Mouse (Mus musculus) right cerebral cortex, adult 2 months (tissue): Measurements from ENCODE around the gene Pfdn6.
A peak's percentile ranks its signal among the peaks of the same experiment; 100 is the strongest.
"Not testable (repeated sequence)": the region's sequence is repeated elsewhere in the genome, so short reads cannot be mapped to it uniquely, and the experiment has no call there.

ENCODE experiments used
- DNase-seq, 2 experiments: peaks; one replicate each; pipeline ENCODE4 v3.0.0; 2021 to 2022; ENCODE audit warnings: low spot score in 2 of 2

Gene Pfdn6

GRCm38 (mm10) chr17:33955555-33956214 lies 15.5 kb upstream of the Pfdn6 start, which contains the start of the genes Vps52 and Rps18:
TSS of gene Vps52 (plus strand) at chr17:33955812.
TSS of gene Rps18 (minus strand) at chr17:33956001.
- DNase-seq, result peak; percentile 95 to 98

GRCm38 (mm10) chr17:33954646-33955554 lies 14.8 kb upstream of the Pfdn6 start:
- DNase-seq, result no peak

GRCm38 (mm10) chr17:33953961-33954565 lies 13.9 kb upstream of the Pfdn6 start:
- no peak for DNase-seq

DNA sequence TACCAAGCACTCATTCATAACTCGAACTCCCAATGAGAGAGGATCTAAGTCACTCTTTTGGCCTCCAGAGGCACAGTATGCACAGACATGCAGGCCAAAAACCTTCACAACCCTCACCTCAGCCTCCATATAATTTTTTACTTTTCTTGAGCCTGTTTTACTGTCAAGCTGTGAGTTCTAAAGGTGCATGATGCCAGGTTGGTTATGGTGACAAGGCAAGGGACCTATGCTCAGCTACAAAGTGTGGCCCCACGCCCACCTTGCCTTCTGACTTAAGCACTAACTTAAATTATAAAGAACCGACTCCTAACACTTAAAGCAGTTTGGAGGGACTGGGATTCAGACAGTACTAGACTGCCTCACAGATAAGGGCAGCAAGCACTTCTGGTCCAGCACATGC lies 13.2 kb upstream of the Pfdn6 start:
- no peak for DNase-seq

DNA sequence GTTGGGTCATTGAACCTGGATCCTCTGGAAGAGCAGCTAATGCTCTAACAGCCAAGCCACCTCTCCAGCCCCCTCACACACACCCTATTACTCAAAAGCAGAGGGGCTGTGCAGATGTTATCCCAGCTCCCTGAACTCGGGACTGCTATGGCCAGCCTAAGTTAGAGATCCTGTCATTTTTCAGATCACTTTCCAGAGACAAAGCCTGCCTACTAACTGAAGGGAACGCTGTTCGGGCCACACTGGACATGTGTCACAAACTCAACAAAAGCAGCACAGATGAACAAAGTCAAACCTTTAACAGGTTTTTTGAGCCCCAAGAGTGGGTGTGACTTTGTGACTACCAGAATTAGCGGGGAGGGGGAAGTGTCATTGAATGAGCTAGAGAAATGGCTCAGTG lies 12.7 kb upstream of the Pfdn6 start:
- DNase-seq, result no peak

DNA sequence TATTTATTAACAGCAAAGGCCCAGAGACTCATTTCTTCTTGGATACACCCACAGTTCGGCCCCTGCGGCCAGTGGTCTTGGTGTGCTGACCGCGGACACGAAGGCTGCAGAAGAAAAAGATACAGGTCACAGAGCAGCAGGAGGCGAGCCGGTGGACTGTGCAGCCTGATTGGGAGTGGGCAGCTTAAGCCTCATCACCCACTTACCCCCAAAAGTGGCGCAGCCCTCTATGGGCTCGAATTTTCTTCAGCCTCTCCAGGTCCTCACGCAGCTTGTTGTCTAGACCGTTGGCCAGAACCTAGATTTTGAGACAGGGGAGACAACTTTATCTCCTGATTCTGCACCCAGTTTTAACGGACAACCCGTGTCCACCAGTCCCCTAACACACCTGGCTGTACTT lies 11.9 kb upstream of the Pfdn6 start:
- not testable (repeated sequence) for DNase-seq

GRCm38 (mm10) chr17:33951021-33951946 lies 11.1 kb upstream of the Pfdn6 start, which contains the start of gene B3galt4:
TSS of gene B3galt4 (minus strand) at chr17:33951488.
- DNase-seq, result peak; percentile 76 to 80

DNA sequence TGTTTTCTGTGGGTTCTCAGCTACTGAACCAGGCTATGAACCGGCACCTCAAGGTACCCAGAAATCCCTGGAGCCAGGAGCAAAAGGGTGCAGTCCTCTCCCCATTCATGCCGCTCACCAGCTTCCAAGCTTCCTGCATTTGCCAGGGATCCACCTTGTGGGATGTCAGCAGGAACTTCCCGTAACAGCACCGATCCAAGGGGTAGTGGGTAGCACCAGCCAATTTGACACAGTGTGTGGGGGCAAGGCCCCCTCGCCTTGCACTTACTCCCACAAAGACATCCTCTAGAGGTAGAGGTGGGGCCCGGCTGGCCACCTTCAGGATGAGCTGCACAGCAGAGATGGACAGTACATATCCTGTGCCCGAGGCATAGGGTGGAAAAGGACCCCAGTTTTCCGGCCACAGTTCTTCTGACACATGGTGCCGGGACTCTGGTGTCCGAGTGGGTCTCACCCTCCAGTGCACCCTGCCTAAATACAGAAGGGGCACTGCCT lies 10.0 kb upstream of the Pfdn6 start:
- DNase-seq, result no peak

- no peak for DNase-seq
Observed at GRCm38 (mm10) chr17:33948905-33949537, 8.9 kb upstream of the Pfdn6 start.

DNA sequence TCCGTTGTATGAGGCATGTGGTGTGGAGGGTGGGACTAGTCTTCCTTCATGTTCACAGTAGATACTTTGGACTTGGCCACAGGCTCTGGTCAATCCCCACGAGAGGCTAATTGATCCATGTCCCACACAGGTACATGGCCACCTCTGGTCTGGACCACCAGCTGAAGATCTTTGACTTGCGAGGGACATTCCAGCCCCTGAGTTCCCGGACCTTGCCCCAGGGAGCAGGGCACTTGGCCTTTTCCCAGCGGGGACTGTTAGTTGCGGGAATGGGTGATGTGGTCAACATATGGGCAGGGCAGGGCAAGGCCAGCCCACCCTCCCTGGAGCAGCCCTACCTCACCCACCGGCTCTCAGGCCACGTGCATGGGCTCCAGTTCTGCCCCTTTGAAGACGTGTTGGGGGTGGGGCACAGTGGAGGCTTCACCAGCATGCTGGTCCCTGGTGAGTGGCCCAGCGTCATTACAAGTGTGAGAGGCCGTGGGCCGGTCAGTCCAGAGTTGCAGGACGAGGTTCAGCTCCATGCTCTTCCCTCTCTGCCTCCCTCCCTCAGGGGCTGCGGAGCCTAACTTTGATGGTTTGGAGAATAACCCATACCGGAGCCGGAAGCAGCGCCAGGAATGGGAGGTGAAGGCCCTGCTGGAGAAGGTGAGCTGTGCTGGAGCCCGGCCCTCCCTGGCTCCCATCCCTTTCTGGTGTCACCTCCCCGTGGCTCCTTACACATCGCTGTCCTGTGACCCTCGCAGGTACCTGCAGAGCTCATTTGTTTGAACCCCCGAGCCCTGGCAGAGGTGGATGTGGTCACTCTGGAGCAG lies 8.2 kb upstream of the Pfdn6 start:
- no peak for DNase-seq

DNA sequence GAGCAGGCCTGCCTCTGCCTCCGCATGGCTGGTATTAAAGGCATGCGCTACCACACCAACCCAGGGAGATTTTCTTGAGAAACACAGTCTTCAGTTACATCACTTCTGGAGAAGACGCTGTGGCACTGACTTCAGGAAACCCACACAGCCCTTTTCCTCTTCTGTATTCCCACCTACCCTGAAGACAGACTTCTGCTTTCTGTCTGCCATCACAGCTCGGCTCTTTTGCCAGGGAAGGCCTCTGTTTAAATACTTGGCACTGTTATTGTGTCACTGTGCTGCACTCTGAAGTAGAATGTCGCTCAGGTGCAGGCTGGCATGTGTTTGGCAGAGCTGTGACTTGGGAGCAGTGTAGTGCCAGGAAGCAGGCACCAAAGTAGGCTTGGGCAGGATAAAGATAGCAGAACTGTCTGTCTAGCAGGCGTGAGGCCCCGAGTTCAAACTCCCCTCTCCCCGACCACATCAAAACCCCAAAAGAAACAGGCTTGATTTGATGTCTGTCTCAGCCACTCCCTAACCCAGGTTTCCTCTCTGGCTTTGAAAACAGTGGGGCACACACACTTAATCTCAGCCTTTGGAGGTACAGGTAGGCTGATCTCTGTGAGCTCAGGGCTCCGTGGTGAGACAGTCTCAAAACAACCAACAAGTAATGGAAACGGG lies 7.4 kb upstream of the Pfdn6 start:
- DNase-seq, result no peak

DNA sequence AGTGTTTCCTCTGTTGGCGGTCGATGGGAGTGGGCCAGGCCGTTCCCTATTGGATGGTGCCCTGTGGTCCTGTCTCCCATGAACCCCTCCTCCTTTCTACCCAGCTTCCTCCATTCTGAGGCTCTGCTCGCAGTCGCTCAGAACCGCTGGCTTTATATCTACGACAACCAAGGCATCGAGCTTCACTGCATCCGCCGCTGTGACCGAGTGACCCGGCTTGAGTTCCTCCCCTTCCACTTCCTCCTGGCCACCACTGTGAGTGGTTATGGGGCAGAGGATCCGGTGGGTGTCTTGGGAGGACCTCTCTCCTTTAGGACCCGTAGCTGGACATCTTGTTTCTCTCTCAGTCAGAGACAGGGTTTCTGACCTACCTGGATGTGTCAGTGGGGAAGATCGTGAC lies 3.3 kb upstream of the Pfdn6 start:
- no peak for DNase-seq

DNA sequence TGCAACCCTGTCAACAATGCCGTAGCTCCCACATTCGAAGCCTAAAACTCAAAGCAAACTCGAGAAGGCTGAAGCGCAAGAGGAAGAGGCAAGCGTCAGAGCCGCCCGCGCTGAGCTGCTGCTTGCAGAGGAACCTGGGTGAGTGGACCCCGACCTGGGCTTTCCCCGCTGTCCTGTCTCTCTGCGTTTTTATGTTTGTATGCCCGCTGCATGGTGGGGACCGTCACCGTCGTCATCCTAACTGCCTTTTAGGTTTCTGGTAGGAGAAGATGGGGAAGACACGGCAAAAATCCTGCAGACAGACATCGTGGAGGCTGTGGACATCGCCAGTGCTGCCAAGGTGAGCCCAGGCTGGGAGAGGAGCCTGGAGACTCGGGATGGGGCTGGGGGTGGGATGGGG lies 1.2 kb upstream of the Pfdn6 start:
- no peak for DNase-seq

DNA sequence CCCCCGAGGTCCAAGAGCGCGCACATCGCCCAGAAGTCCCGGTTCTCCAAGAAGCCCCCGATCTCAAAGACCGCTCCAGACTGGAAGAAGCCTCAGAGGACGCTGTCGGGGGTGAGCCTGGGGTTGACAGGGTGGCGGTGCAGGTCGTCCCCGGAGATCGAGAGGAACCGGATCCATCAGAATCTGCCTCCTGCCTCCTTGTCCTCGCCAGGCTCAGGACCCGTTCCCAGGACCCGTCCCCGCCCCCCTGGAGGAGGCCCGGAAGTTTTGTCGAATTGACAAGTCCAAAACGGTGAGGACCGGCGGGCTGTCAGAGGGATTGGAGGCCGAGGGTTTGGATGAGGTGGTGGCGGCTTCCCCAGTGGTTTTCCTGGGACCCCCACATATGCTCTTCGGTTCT lies 838 bp upstream of the Pfdn6 start:
- no peak for DNase-seq

DNA sequence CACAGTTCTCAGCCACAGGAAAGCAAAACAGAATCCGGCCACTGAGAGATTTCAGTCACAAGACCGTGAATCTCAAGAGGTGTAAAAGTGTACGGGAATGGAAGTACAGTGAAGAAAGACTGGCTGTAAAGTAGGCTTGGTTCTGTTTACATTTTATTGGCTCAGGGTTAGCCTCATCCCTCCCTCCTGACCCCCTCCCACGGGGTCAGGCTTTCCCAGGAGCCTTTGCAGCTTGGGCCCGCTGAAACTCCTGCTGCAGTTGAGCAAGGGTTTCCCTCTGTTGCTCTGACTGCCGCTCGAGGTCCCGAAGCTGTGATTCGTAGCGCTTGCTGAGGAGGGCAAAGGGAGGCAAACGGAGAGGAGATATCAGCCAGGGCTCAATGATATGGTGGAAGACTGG lies 1.4 kb downstream of the Pfdn6 start:
- DNase-seq, result no peak

GRCm38 (mm10) chr17:33936993-33937392 lies 3.1 kb downstream of the Pfdn6 start:
- no peak for DNase-seq

- no peak for DNase-seq
Observed at GRCm38 (mm10) chr17:33935422-33936055, 4.6 kb downstream of the Pfdn6 start.

DNA sequence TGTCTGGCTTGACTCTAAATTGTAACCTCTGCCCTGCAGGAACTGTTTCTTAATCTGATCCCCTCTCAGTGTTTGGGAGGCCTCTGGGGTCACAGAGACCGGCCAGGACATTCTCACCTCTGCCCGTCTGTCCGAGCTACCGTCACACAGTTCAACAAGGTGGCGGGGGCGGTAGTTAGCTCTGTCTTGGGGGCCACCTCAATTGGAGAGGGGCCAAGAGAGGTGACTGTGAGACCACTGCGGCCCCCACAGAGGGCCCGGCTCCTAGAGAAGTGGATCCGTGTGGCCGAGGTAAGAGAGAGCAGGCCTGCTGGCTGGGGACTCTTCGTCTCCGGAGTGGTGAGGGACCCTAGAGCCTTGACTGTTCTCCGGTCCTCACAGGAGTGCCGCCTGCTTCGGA lies 7.2 kb downstream of the Pfdn6 start:
- no peak for DNase-seq

DNA sequence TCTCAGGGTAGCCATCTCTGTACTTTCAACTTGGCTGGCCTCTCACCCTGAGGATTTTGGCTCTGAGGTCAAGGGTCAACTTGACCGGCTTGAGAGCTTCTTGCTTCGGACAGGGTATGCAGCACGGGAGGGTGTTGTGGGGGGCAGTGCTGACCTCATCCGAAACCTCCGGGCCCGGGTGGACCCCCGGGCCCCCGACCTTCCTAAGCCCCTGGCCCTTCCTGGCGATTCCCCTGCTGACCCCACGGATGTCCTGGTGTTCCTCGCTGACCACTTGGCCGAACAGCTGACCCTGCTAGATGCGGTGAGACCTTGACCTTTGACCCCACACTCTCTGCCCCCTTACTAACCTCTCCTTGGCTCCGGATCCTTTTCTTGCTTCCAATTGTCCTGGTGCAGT lies 7.7 kb downstream of the Pfdn6 start:
- DNase-seq, result no peak
